In the genomic region with DNA sequence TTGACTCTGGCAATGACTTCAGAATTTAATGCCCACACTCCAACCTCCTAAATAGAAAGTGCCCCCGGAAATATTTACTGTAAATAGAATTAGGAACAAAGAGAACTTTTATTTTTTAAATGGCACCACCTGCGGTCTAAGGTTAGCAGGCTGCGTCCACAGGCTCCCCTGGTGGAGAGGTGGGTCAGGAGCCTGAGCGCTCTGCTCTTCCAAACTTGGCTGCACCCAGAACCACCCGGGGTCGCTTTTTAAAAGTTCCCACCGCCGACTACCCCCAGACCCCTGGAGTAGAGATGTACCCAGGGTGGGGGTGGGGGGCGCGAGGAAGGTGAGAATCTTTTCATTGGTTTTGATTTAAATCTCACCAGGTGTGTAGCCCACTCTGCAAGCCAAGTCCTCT, we compare ENCODE assay signal across 8 mouse cellular contexts. TPM values are rescaled to one million over a fixed set of nuclear protein-coding genes. Genes with fewer than 3 reads are reported as not detected.
DNase-seq lines count a peak whose midpoint lies in the region; ATAC-seq and TF ChIP-seq lines count a peak whose summit lies in the region.
"Had no signal": no experiment of that assay in that cellular context is flagged by ENCODE, and none has a peak within 500 bp of the region (broad histone marks: within the 10 kb centered on the region; RNA-seq: fewer than 3 reads in every experiment).

No protein-coding gene starts in this region.

- ATAC-seq in lung, embryonic 14.5 days (ENCODE audit: insufficient read depth): no peak
- ATAC-seq in limb, embryonic 13.5 days (ENCODE audit: low FRiP score, low read depth): no peak
- ATAC-seq in stomach, embryonic 14.5 days (ENCODE audit: insufficient number of reproducible peaks, insufficient read depth, low FRiP score, low read depth): no peak

- DNase-seq in lung, embryonic 14.5 days: peak; percentile 45
- DNase-seq in lung, postnatal 4 days: no peak
- no peak for DNase-seq in forebrain, embryonic 10.5 days (ENCODE audit: extremely low spot score, low spot score)
- DNase-seq in layer of hippocampus, adult 18-20 months (ENCODE audit: low spot score in 2 of 2): no peak
- no peak for DNase-seq in MN1 (ENCODE audit: low spot score)
- DNase-seq: spleen, adult 18-20 months had no signal

- H3K9me3 ChIP-seq in lung, embryonic 14.5 days (ENCODE audit: low read depth, low read length): no peaks in the 10 kb centered on the region
- H3K9me3 ChIP-seq in forebrain, embryonic 10.5 days: no peaks in the 10 kb centered on the region; the same call in 1 of the 2 replicates
- H3K9me3 ChIP-seq in limb, embryonic 13.5 days: no peaks in the 10 kb centered on the region
- no peaks in the 10 kb centered on the region for H3K9me3 ChIP-seq in stomach, embryonic 14.5 days (ENCODE audit: control insufficient read depth, low read depth, low read length)

- TF ChIP-seq CTCF in lung, embryonic 14.5 days (IDR thresholded peaks at IDR 0.05; ENCODE audit: low read depth): peak; percentile 51

- 0 out of 2 replicates have a peak, but pooled peaks cover 5% of the 10 kb centered on the region for H3K4me1 ChIP-seq in lung, embryonic 14.5 days (ENCODE audit: insufficient read depth)
- peaks cover 39% of the 10 kb centered on the region for H3K4me1 ChIP-seq in forebrain, embryonic 10.5 days
- peaks cover 22% of the 10 kb centered on the region for H3K4me1 ChIP-seq in limb, embryonic 13.5 days
- H3K4me1 ChIP-seq in stomach, embryonic 14.5 days (ENCODE audit: control insufficient read depth, insufficient read depth, low read length): peaks cover 7% of the 10 kb centered on the region; the same call in 1 of the 2 replicates

- peak overlapping the region; percentile 75 for H3K4me2 ChIP-seq in lung, embryonic 14.5 days
- H3K4me2 ChIP-seq in limb, embryonic 13.5 days (replicated peaks): peak overlapping the region; percentile 88
- H3K4me2 ChIP-seq in stomach, embryonic 14.5 days (replicated peaks; ENCODE audit: low read depth, low read length): peak overlapping the region; percentile 62

- peak overlapping the region; percentile 70 for H3K4me3 ChIP-seq in lung, embryonic 14.5 days (ENCODE audit: low read depth, low read length)
- peak overlapping the region; percentile 75 for H3K4me3 ChIP-seq in forebrain, embryonic 10.5 days
- H3K4me3 ChIP-seq in limb, embryonic 13.5 days: peak overlapping the region; percentile 68
- peak overlapping the region; percentile 58 for H3K4me3 ChIP-seq in stomach, embryonic 14.5 days (ENCODE audit: low read depth, low read length)

- 2% methylated on average over 10 of the region's 10 CpGs for WGBS in lung, embryonic 14.5 days
- WGBS in forebrain, embryonic 10.5 days: 2% methylated on average over 10 of the region's 10 CpGs
- 2% methylated on average over 10 of the region's 10 CpGs for WGBS in limb, embryonic 13.5 days
- 2% methylated on average over 10 of the region's 10 CpGs for WGBS in stomach, embryonic 14.5 days

- peak overlapping the region; percentile 70 for H3K9ac ChIP-seq in lung, embryonic 14.5 days
- peak overlapping the region; percentile 84 for H3K9ac ChIP-seq in limb, embryonic 13.5 days
- H3K9ac ChIP-seq in stomach, embryonic 14.5 days (replicated peaks; ENCODE audit: low read depth, low read length): 0 out of 2 replicates have a peak overlapping the region, but pooled peaks have one; percentile 58

- no peaks in the 10 kb centered on the region for H3K36me3 ChIP-seq in lung, embryonic 14.5 days (ENCODE audit: insufficient read depth)
- H3K36me3 ChIP-seq in forebrain, embryonic 10.5 days (replicated peaks): no peaks in the 10 kb centered on the region
- H3K36me3 ChIP-seq in limb, embryonic 13.5 days: no peaks in the 10 kb centered on the region
- no peaks in the 10 kb centered on the region for H3K36me3 ChIP-seq in stomach, embryonic 14.5 days (ENCODE audit: control insufficient read depth, insufficient read depth, low read length)

- H3K27ac ChIP-seq in lung, embryonic 14.5 days (ENCODE audit: low read depth): no peak overlapping the region
- no peak overlapping the region for H3K27ac ChIP-seq in forebrain, embryonic 10.5 days
- no peak overlapping the region for H3K27ac ChIP-seq in limb, embryonic 13.5 days
- H3K27ac ChIP-seq in stomach, embryonic 14.5 days (ENCODE audit: low read length): no peak overlapping the region

- H3K27me3 ChIP-seq in lung, embryonic 14.5 days (ENCODE audit: insufficient read depth, low read length): no peaks in the 10 kb centered on the region
- H3K27me3 ChIP-seq in forebrain, embryonic 10.5 days (ENCODE audit: poor library complexity, severe bottlenecking): peaks cover 66% of the 10 kb centered on the region
- H3K27me3 ChIP-seq in limb, embryonic 13.5 days: peaks cover 9% of the 10 kb centered on the region; the same call in 1 of the 2 replicates
- no peaks in the 10 kb centered on the region for H3K27me3 ChIP-seq in stomach, embryonic 14.5 days (ENCODE audit: control insufficient read depth, insufficient read depth, low read length)

RNA-seq across cellular contexts. Expression of a gene that starts 0.9 kb away (rescaled TPM):
- polyA plus RNA-seq in lung, embryonic 14.5 days (2014; fragmentation: Nextera tagmentation; extraction: Ambion mirVana): 16.2 and 19.3 TPM in 2 replicates
- polyA plus RNA-seq in forebrain, embryonic 10.5 days (2016; fragmentation: Nextera tagmentation; extraction: Ambion mirVana): 7.3 and 7.6 TPM in 2 replicates
- 11.3 and 13.6 TPM in 2 replicates for polyA plus RNA-seq in limb, embryonic 13.5 days (2015; fragmentation: Nextera tagmentation; extraction: Ambion mirVana)
- 11.8 and 12.2 TPM in 2 replicates for polyA plus RNA-seq in stomach, embryonic 14.5 days (2014; fragmentation: Nextera tagmentation; extraction: Ambion mirVana)
- 1 to 10 TPM; 5.4 to 8.4 TPM for total RNA-seq in layer of hippocampus, adult 18-20 months (2021)
